Mouse (Mus musculus): ENCODE measurements around the gene Hsf2. TPM values are rescaled to one million over a fixed set of nuclear protein-coding genes. Genes with fewer than 3 reads are reported as not detected.

Hsf2 gene
- total RNA-seq, 1 experiment = 32.0 TPM

- no peak for TF ChIP-seq CHD2 (IDR thresholded peaks at IDR 0.05; ENCODE audit: low read depth, low read length)
- no peak for TF ChIP-seq ZC3H11A (IDR thresholded peaks at IDR 0.05; ENCODE audit: borderline replicate concordance, low read depth, low read length)
- TF ChIP-seq ZNF384 (IDR thresholded peaks at IDR 0.05; ENCODE audit: low read depth, low read length) = no peak
- no peak for TF ChIP-seq MAFK (IDR thresholded peaks at IDR 0.05; ENCODE audit: insufficient read depth, low read depth, low read length)
- no peak for TF ChIP-seq HCFC1 (IDR thresholded peaks at IDR 0.05; ENCODE audit: borderline replicate concordance, insufficient read depth, low read length)
- Histone ChIP-seq H3K9me3 (ENCODE audit: control insufficient read depth, insufficient read depth, low read depth, low read length) (no peaks in the 10 kb centered on the region), H3K36me3 (ENCODE audit: control insufficient read depth, insufficient read depth, low read length, poor library complexity, severe bottlenecking) (no peaks in the 10 kb centered on the region), H3K9ac (ENCODE audit: insufficient read depth, low read depth, low read length, poor library complexity, severe bottlenecking) (no peak overlapping the region), H3K27ac (ENCODE audit: insufficient read depth, low read depth, low read length, poor library complexity, severe bottlenecking) (no peak overlapping the region), H3K4me3 (ENCODE audit: insufficient read depth in 1 of 2, low read depth in 1 of 2, low read length in 2 of 2, poor library complexity in 1 of 2, severe bottlenecking in 1 of 2) (peak overlapping the region; percentile 84 to 97), H3K4me1 (ENCODE audit: control insufficient read depth in 2 of 2, insufficient read depth in 2 of 2, low read length in 2 of 2, poor library complexity in 1 of 2) (peaks cover 6% of the 10 kb centered on the region in 2 experiments; a peak in 3 of 4 replicates)
- in situ Hi-C loops (cut with MboI; ENCODE audit: low sequenced_read_pairs in 2 of 2, unreplicated experiment in 2 of 2) = loop anchor here in 1 of 2 experiments (25.0 kb wide), 1 partner anchor 1100 kb away; the partner anchor contains the start of gene Gja1
- peak; percentile 12 for DNase-seq (ENCODE audit: low read depth, low spot score)
These were observed 1.0 kb downstream of the Hsf2 start for GRCm38 (mm10) chr10:57487201-57487600.

- in situ Hi-C loops (cut with MboI; ENCODE audit: low sequenced_read_pairs in 2 of 2, unreplicated experiment in 2 of 2) = loop anchor here in 1 of 2 experiments (25.0 kb wide), 1 partner anchor 1101 kb away; the partner anchor contains the start of gene Gja1
- Histone ChIP-seq H3K9ac (ENCODE audit: insufficient read depth, low read depth, low read length, poor library complexity, severe bottlenecking) (no peak overlapping the region), H3K9me3 (ENCODE audit: control insufficient read depth, insufficient read depth, low read depth, low read length) (no peaks in the 10 kb centered on the region), H3K36me3 (ENCODE audit: control insufficient read depth, insufficient read depth, low read length, poor library complexity, severe bottlenecking) (no peaks in the 10 kb centered on the region), H3K4me1 (ENCODE audit: control insufficient read depth in 2 of 2, insufficient read depth in 2 of 2, low read length in 2 of 2, poor library complexity in 1 of 2) (peaks cover 6 to 9% of the 10 kb centered on the region in 2 experiments), H3K27ac (ENCODE audit: insufficient read depth, low read depth, low read length, poor library complexity, severe bottlenecking) (no peak overlapping the region), H3K4me3 (ENCODE audit: insufficient read depth in 1 of 2, low read depth in 1 of 2, low read length in 2 of 2, poor library complexity in 1 of 2, severe bottlenecking in 1 of 2) (no peak overlapping the region)
- no peak for DNase-seq (ENCODE audit: low read depth, low spot score)
- TF ChIP-seq ZC3H11A (IDR thresholded peaks at IDR 0.05; ENCODE audit: borderline replicate concordance, low read depth, low read length) (no peak), ZNF384 (IDR thresholded peaks at IDR 0.05; ENCODE audit: low read depth, low read length) (no peak), CHD2 (IDR thresholded peaks at IDR 0.05; ENCODE audit: low read depth, low read length) (no peak), MAFK (IDR thresholded peaks at IDR 0.05; ENCODE audit: insufficient read depth, low read depth, low read length) (no peak), HCFC1 (IDR thresholded peaks at IDR 0.05; ENCODE audit: borderline replicate concordance, insufficient read depth, low read length) (no peak)
These were observed 2.4 kb downstream of the Hsf2 start for GRCm38 (mm10) chr10:57488591-57488990.

GRCm38 (mm10) chr10:57492050-57492449 lies 5.9 kb downstream of the Hsf2 start:
- no peaks in the 10 kb centered on the region for H3K36me3 ChIP-seq (ENCODE audit: control insufficient read depth, insufficient read depth, low read length, poor library complexity, severe bottlenecking)
- H3K4me3 ChIP-seq (ENCODE audit: insufficient read depth in 1 of 2, low read depth in 1 of 2, low read length in 2 of 2, poor library complexity in 1 of 2, severe bottlenecking in 1 of 2) = peak overlapping the region; percentile 28 to 36
- H3K9me3 ChIP-seq (ENCODE audit: control insufficient read depth, insufficient read depth, low read depth, low read length) = no peaks in the 10 kb centered on the region
- no peak for TF ChIP-seq ZC3H11A (IDR thresholded peaks at IDR 0.05; ENCODE audit: borderline replicate concordance, low read depth, low read length)
- DNase-seq (ENCODE audit: low read depth, low spot score) = peak; percentile 58
- in situ Hi-C loops (cut with MboI; ENCODE audit: low sequenced_read_pairs in 2 of 2, unreplicated experiment in 2 of 2) = loop anchor here in 1 of 2 experiments (25.0 kb wide), 1 partner anchor 1105 kb away; the partner anchor contains the start of gene Gja1
- peak overlapping the region; percentile 89 for H3K27ac ChIP-seq (ENCODE audit: insufficient read depth, low read depth, low read length, poor library complexity, severe bottlenecking)
- H3K4me1 ChIP-seq (ENCODE audit: control insufficient read depth in 2 of 2, insufficient read depth in 2 of 2, low read length in 2 of 2, poor library complexity in 1 of 2) = peaks cover 6 to 9% of the 10 kb centered on the region in 2 experiments
- H3K9ac ChIP-seq (ENCODE audit: insufficient read depth, low read depth, low read length, poor library complexity, severe bottlenecking) = no peak overlapping the region

- H3K36me3 ChIP-seq (ENCODE audit: control insufficient read depth, insufficient read depth, low read length, poor library complexity, severe bottlenecking) = no peaks in the 10 kb centered on the region; the same call in 1 of the 2 replicates
- no peaks in the 10 kb centered on the region for H3K9me3 ChIP-seq (ENCODE audit: control insufficient read depth, insufficient read depth, low read depth, low read length)
- no peaks in the 10 kb centered on the region for H3K4me1 ChIP-seq (ENCODE audit: control insufficient read depth in 2 of 2, insufficient read depth in 2 of 2, low read length in 2 of 2, poor library complexity in 1 of 2)
- DNase-seq (ENCODE audit: low read depth, low spot score) = no peak
- no peak overlapping the region for H3K27ac ChIP-seq (ENCODE audit: insufficient read depth, low read depth, low read length, poor library complexity, severe bottlenecking)
- no peak for TF ChIP-seq HCFC1 (IDR thresholded peaks at IDR 0.05; ENCODE audit: borderline replicate concordance, insufficient read depth, low read length)
- TF ChIP-seq ZNF384 (IDR thresholded peaks at IDR 0.05; ENCODE audit: low read depth, low read length) = no peak
- no peak for TF ChIP-seq CHD2 (IDR thresholded peaks at IDR 0.05; ENCODE audit: low read depth, low read length)
- TF ChIP-seq MAFK (IDR thresholded peaks at IDR 0.05; ENCODE audit: insufficient read depth, low read depth, low read length) = no peak
- no peak for TF ChIP-seq ZC3H11A (IDR thresholded peaks at IDR 0.05; ENCODE audit: borderline replicate concordance, low read depth, low read length)
- in situ Hi-C loops (cut with MboI; ENCODE audit: low sequenced_read_pairs in 2 of 2, unreplicated experiment in 2 of 2) = loop anchor here in 1 of 2 experiments (25.0 kb wide), 2 partner anchors 988 to 1112 kb away; partner anchors contain the start of genes Ccdc138 and Gja1
- no peak overlapping the region for H3K4me3 ChIP-seq (ENCODE audit: insufficient read depth in 1 of 2, low read depth in 1 of 2, low read length in 2 of 2, poor library complexity in 1 of 2, severe bottlenecking in 1 of 2)
- H3K9ac ChIP-seq (ENCODE audit: insufficient read depth, low read depth, low read length, poor library complexity, severe bottlenecking) = no peak overlapping the region
These were observed 13.4 kb downstream of the Hsf2 start for GRCm38 (mm10) chr10:57499414-57500156.
